Mouse (Mus musculus) heart, adult 2 months (tissue): Measurements from ENCODE around the gene Gm21083. TPM values are rescaled to one million over a fixed set of nuclear protein-coding genes. Genes with fewer than 3 reads are reported as not detected.
"Not testable (repeated sequence)": the region's sequence is repeated elsewhere in the genome, so short reads cannot be mapped to it uniquely, and the experiment has no call there.

Experiments
- DNase-seq, 2 experiments: peaks; one replicate each; pipeline ENCODE4 v3.0.0; 2021
- H3K27ac ChIP-seq: fragments of 200-600 bp; 2 replicates; pipeline ENCODE4 v1.8.1; 2022
- H3K27me3 ChIP-seq: fragments of 200-500 bp; 2 replicates; pipeline ENCODE4 v1.6.1; 2012; ENCODE audit warnings: mild to moderate bottlenecking, low read length, inconsistent platforms, mixed read lengths; ENCODE audit not compliant: control insufficient read depth, insufficient read depth
- H3K36me3 ChIP-seq: fragments of 200-500 bp; 2 replicates; pipeline ENCODE4 v1.6.1; 2012; ENCODE audit warnings: low read length, inconsistent platforms; ENCODE audit not compliant: control insufficient read depth, insufficient read depth
- H3K4me1 ChIP-seq: fragments of 200-500 bp; 2 replicates; pipeline ENCODE4 v1.6.1; 2011; ENCODE audit warnings: low read length; ENCODE audit not compliant: control insufficient read depth, insufficient read depth
- H3K4me3 ChIP-seq: fragments of 200-600 bp; 2 replicates; pipeline ENCODE4 v1.8.1; 2022
- H3K79me2 ChIP-seq: fragments of 200-500 bp; replicated peaks from 2 replicates; pipeline ENCODE4 v1.6.1; 2012; ENCODE audit warnings: mild to moderate bottlenecking, inconsistent platforms, low read length, moderate library complexity, mixed read lengths; ENCODE audit not compliant: control insufficient read depth, insufficient read depth
- H3K9ac ChIP-seq: fragments of 200-500 bp; 2 replicates; pipeline ENCODE4 v1.6.1; 2012; ENCODE audit warnings: low read depth, mild to moderate bottlenecking, control low read depth, inconsistent platforms, low read length, mixed read lengths
- CTCF ChIP-seq: fragments of 200-600 bp; IDR thresholded peaks from 2 replicates; pipeline ENCODE4 v1.8.1; 2022; ENCODE audit warnings: antibody characterized with exemption, mild to moderate bottlenecking, moderate library complexity
- WGBS: fragments of 180-500 bp; shearing (Covaris S2); methylation state at CpG from one replicate; pipeline ENCODE4 v1.1.7; 2018; 5-methylcytosine and 5-hydroxymethylcytosine counted together
- intact Hi-C: fragments of 180-260 bp; cut with DNase I; formaldehyde crosslinking; loops from one replicate; pipeline ENCODE4 v1.15.1; 2025
- polyA plus RNA-seq: library from polyadenylated mRNA; depleted of rRNA; stranded (reverse); fragments of >200 nt; gene quantifications from 2 replicates; pipeline ENCODE4 v1.2.3, GENCODE M21; 2012
- total RNA-seq, 2 experiments: library from RNA; stranded (reverse); gene quantifications; 2 replicates each; pipeline ENCODE4 v1.2.3; 2021

The Gm21083 gene
- total and polyA plus RNA-seq, 3 experiments, result not detected

DNA sequence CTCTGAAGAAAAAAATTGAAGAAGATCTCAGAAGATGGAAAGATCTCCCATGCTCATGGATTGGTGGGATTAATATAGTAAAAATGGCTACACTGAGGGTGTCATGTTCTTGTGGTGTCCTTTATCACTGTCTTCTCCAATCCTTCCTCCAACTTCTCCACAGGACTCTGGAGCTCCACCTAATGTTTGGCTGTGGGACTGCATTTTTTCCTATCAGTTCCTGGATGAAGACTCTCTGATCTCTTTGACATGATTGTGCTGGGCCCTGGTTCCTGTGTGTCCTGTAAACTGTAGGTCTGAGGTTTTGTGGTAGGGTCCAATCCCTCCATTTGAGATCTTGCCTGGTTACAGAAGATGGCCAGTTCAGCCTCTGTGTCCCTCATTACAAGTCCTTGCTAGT is 9.2 kb downstream of the Gm21083 start:
- DNase-seq, H3K79me2 ChIP-seq, intact Hi-C loops: not testable (repeated sequence)

DNA sequence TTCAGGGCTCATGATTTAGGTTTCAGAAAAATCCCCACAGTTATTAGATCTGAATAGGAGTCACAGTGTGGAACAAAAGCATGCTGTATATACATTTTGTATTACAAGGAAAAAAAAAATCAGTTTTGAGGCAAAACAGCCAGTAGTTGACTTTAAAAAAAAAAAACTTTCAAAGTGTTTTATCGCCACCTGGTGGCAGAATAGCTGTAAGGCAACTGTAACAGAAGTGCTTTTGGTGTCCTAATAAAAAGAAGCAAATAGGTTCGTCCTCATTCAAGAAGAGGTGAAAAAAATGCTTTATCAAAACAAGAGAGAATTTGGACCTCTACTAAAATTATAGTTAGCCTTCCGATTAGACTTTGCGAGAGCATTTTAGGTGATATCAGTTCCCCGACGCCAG is 11.2 kb downstream of the Gm21083 start:
- H3K79me2 ChIP-seq, H3K27me3 ChIP-seq, H3K4me3 ChIP-seq, H3K36me3 ChIP-seq, H3K9ac ChIP-seq, H3K4me1 ChIP-seq, intact Hi-C loops, H3K27ac ChIP-seq, DNase-seq: not testable (repeated sequence)
- 26% methylated on average over 6 of the region's 6 CpGs for WGBS
- peak; percentile 65 for TF ChIP-seq CTCF

More for the DNA sequence above, 9.2 kb downstream of the Gm21083 start:
- not testable (repeated sequence) for H3K27me3 ChIP-seq, H3K4me3 ChIP-seq, H3K4me1 ChIP-seq, H3K9ac ChIP-seq, H3K36me3 ChIP-seq, H3K27ac ChIP-seq
- TF ChIP-seq CTCF, result peak; percentile 46

DNA sequence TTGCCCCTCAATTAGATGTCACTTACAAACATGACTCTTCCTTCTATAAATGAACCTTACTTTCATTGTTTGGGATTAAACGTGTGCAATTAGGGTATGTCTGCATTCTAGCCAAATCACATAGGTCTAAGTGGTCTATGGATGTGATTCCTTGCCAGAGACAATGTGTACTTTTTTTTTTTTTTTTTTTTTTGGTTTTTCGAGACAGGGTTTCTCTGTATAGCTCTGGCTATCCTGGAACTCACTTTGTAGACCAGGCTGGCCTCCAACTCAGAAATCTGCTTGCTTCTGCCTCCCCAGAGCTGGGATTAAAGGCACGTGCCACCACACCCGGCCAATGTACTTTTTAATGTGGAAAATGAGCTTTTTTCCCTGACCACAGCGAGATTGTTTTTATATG is 13.5 kb downstream of the Gm21083 start:
- H3K9ac ChIP-seq, H3K4me1 ChIP-seq, H3K27me3 ChIP-seq, H3K4me3 ChIP-seq, intact Hi-C loops, DNase-seq, H3K27ac ChIP-seq, H3K36me3 ChIP-seq, H3K79me2 ChIP-seq: not testable (repeated sequence)
- WGBS, result 48% methylated on average over 5 of the region's 5 CpGs

DNA sequence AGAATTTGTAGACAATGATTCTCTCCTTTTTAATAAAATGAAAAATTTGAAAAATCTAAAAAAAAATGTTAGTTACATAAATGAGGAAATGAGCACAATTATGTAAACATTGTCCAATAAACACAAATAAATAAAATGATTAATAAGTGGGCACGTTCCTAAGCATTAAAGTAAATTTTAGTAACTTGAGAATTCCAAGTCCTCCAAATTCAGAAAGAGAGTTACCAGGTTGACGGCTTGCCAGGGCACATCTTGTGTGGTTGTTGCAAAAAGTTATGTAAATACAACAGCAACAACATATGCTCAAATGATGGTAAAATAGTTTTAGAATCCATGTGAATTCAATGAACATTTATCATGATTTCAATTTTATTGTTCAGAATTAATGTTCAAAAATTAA is 14.4 kb downstream of the Gm21083 start:
- H3K27ac ChIP-seq, H3K36me3 ChIP-seq, H3K4me1 ChIP-seq, DNase-seq, H3K27me3 ChIP-seq, intact Hi-C loops, H3K9ac ChIP-seq, H3K4me3 ChIP-seq, H3K79me2 ChIP-seq: not testable (repeated sequence)
- WGBS, result 60% methylated on average over 2 of the region's 2 CpGs

DNA sequence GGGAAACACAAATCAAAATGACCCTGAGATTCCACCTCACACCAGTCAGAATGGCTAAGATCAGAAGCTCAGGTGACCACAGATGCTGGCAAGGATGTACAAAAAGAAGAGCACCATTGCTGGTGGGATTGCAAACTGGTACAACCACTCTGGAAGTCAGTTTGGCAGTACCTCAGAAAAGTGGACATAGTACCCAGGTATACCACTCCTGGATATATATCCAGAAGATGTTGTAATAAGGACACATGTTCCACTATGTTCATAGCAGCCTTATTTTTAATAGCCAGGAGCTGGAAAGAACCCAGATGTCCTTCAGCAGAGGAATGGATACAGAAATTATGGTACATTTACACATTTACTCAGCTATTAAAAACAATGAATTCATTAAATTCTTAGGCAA is 21.7 kb downstream of the Gm21083 start:
- H3K36me3 ChIP-seq, H3K9ac ChIP-seq, H3K79me2 ChIP-seq, intact Hi-C loops, DNase-seq, H3K4me1 ChIP-seq, H3K4me3 ChIP-seq, H3K27ac ChIP-seq, H3K27me3 ChIP-seq: not testable (repeated sequence)

DNA sequence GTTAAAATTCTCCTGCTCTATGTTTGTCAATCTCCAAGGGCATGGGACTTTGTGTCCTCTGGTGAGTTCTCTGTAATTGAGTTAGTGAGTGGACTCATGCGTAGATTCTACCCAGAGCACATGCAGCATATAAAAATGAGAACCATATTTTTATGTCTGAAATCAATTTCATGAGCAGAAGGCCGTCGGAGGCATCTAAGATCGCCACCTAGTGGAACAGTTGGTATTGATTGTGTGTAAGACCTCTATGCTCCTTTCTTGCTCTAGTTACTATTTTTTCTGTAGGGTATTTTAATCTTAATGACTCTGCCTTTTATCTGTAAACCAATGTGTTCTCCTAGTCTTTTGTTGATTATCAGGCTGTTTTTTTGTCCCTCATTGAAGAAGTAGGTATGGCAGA is 23.2 kb downstream of the Gm21083 start:
- H3K4me1 ChIP-seq, H3K9ac ChIP-seq, intact Hi-C loops, H3K36me3 ChIP-seq, H3K27me3 ChIP-seq, H3K4me3 ChIP-seq, DNase-seq, H3K79me2 ChIP-seq, H3K27ac ChIP-seq: not testable (repeated sequence)
- WGBS, result 30% methylated on average over 4 of the region's 4 CpGs
- peak; percentile 31 for TF ChIP-seq CTCF

DNA sequence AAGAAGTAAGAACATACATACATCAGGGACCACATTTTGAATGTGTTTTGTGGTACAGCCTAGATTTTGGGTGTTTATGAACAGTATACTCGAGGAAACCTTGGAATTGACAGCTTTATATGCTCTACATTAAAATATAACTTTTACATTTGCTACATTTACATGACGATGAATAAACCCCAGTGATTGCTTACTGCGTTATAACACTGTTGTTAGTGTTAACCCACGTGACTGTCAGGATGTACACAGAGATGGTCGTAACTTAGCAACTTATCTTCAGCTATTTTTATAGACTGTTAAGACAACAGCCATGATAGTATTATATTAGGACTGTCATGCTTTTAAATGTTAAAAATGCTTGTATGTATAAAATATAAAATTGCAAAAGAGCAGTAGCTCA is 24.3 kb downstream of the Gm21083 start:
- H3K27me3 ChIP-seq, H3K4me1 ChIP-seq, H3K9ac ChIP-seq, H3K27ac ChIP-seq, H3K4me3 ChIP-seq, intact Hi-C loops, H3K36me3 ChIP-seq, H3K79me2 ChIP-seq, DNase-seq: not testable (repeated sequence)
- 51% methylated on average over 5 of the region's 5 CpGs for WGBS

DNA sequence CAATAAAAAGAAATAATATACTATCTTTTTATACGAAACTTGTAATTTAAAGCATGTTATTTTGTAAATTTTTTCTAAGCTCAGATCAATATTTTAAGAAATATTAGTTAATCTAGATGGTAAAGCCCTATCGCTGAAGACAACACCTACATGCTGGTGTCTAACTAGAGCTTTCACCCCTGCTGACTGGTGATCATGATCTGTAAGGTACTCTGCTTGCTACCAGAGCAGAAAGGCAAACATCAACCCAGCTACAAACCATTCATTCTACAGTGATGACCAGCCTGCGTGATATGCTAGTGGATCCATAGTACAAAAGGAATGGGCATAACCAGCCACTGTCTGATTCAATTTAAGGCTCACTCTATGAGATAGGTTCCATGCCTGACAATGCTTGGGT is 24.8 kb downstream of the Gm21083 start:
- H3K4me3 ChIP-seq, H3K36me3 ChIP-seq, H3K27ac ChIP-seq, H3K79me2 ChIP-seq, intact Hi-C loops, DNase-seq, H3K4me1 ChIP-seq, H3K9ac ChIP-seq, H3K27me3 ChIP-seq: not testable (repeated sequence)
- 66% methylated on average over 3 of the region's 3 CpGs for WGBS

DNA sequence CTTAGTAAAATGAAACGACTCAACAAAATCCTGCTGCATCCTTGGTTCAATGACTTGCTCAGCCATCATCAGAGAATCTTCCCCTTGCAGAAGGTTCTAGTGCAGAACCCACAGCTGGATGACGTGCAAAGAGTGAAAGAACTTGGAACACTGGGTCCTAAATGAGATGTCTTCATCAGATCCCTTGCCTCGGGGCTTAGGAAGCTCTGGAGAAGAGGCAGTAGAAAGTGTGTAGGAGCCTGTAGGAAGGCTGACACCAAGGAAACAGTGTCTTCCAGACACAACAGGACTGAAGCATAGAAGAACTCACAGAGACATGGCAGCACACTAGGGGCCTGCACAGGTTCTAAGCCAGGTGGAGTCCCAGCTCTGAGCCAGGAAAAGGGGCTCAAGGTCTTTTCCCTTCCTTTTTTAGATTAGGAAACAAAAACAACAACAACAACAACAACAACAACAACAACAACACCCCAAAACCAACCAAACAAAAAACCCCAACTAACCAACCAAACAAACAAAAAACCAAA is 25.4 kb downstream of the Gm21083 start:
- H3K4me3 ChIP-seq, intact Hi-C loops, H3K27me3 ChIP-seq, H3K9ac ChIP-seq, H3K27ac ChIP-seq, DNase-seq, H3K4me1 ChIP-seq, H3K36me3 ChIP-seq, H3K79me2 ChIP-seq: not testable (repeated sequence)
- 49% methylated on average over 3 of the region's 3 CpGs for WGBS

DNA sequence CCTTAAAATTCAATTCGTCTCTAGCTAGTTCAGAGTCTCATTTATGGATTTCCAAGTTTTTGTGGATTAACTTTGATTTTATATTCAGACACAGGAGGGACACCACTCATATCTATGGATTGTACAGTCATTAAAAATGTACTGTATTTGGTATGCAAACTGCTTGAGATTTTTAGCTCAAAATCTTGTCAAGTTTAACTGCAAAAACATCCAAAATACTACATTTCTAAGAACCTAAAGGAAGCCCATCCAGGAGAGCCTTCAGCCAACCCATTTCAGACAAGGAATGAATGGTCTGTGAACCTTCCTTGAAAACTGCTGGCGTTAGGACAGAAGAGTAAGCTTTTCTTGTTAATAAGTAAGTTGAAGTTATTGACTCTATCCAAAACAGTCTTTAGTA is 25.9 kb downstream of the Gm21083 start:
- H3K27me3 ChIP-seq, DNase-seq, H3K4me3 ChIP-seq, H3K27ac ChIP-seq, H3K4me1 ChIP-seq, H3K9ac ChIP-seq, H3K79me2 ChIP-seq, intact Hi-C loops, H3K36me3 ChIP-seq: not testable (repeated sequence)
- WGBS, result 63% methylated on average over 2 of the region's 2 CpGs
